Mouse (Mus musculus) retina, embryonic 14.5 days (tissue): ENCODE results near the gene Shroom3.
A peak's percentile ranks its signal among the peaks of the same experiment; 100 is the strongest.

Experiments used
- DNase-seq: peaks from one replicate; pipeline ENCODE4 v3.0.0-alpha.2; 2015; ENCODE audit warnings: low spot score

Gene Shroom3

GRCm38 (mm10) chr5:92933599-92934217, 250.5 kb downstream of the Shroom3 start:
- no peak for DNase-seq

GRCm38 (mm10) chr5:92934269-92934939, 251.2 kb downstream of the Shroom3 start:
- no peak for DNase-seq

GRCm38 (mm10) chr5:92935883-92936282, 252.6 kb downstream of the Shroom3 start:
- no peak for DNase-seq

GRCm38 (mm10) chr5:92937701-92938100, 254.5 kb downstream of the Shroom3 start:
- DNase-seq, result no peak

- DNase-seq, result no peak
Measured at GRCm38 (mm10) chr5:92939246-92939995, 256.2 kb downstream of the Shroom3 start.

GRCm38 (mm10) chr5:92942166-92942565, 258.9 kb downstream of the Shroom3 start:
- DNase-seq, result no peak

GRCm38 (mm10) chr5:92942577-92942976, 259.3 kb downstream of the Shroom3 start:
- no peak for DNase-seq

GRCm38 (mm10) chr5:92944867-92945266, 261.6 kb downstream of the Shroom3 start:
- DNase-seq, result no peak

- no peak for DNase-seq
Measured at GRCm38 (mm10) chr5:92948972-92949745, 265.9 kb downstream of the Shroom3 start.

GRCm38 (mm10) chr5:92950583-92950982, 267.3 kb downstream of the Shroom3 start:
- no peak for DNase-seq

GRCm38 (mm10) chr5:92951079-92951478, 267.8 kb downstream of the Shroom3 start:
- DNase-seq, result no peak

- DNase-seq, result no peak
Measured at GRCm38 (mm10) chr5:92953865-92954264, 270.6 kb downstream of the Shroom3 start.

GRCm38 (mm10) chr5:92954323-92954722, 271.1 kb downstream of the Shroom3 start:
- DNase-seq, result peak; percentile 86

- DNase-seq, result peak; percentile 48
Measured at GRCm38 (mm10) chr5:92954827-92955475, 271.7 kb downstream of the Shroom3 start.

- no peak for DNase-seq
Measured at GRCm38 (mm10) chr5:92959287-92959686, 276.1 kb downstream of the Shroom3 start.

GRCm38 (mm10) chr5:92959708-92960107, 276.5 kb downstream of the Shroom3 start:
- DNase-seq, result no peak

- DNase-seq, result no peak
Measured at GRCm38 (mm10) chr5:92961353-92961752, 278.1 kb downstream of the Shroom3 start.

GRCm38 (mm10) chr5:92961770-92962231, 278.6 kb downstream of the Shroom3 start:
- DNase-seq, result no peak

GRCm38 (mm10) chr5:92964691-92965090, 281.5 kb downstream of the Shroom3 start:
- no peak for DNase-seq

GRCm38 (mm10) chr5:92967143-92967542, 283.9 kb downstream of the Shroom3 start:
- no peak for DNase-seq

GRCm38 (mm10) chr5:92967906-92968305, 284.7 kb downstream of the Shroom3 start:
- DNase-seq, result no peak

- no peak for DNase-seq
Measured at GRCm38 (mm10) chr5:92969443-92969842, 286.2 kb downstream of the Shroom3 start.
